Mouse (Mus musculus): Measurements from ENCODE around the gene Amdhd2. TPM values are rescaled to one million over a fixed set of nuclear protein-coding genes. Genes with fewer than 3 reads are reported as not detected.
"Not testable (repeated sequence)": the region's sequence is repeated elsewhere in the genome, so short reads cannot be mapped to it uniquely, and the experiment has no call there.

Gene Amdhd2
- polyA plus RNA-seq, 1 experiment from 2014 or later = 69.2 TPM

GRCm38 (mm10) chr17:24129246-24129645 lies 34.3 kb downstream of the Amdhd2 start:
- not testable (repeated sequence) for H3K36me3 ChIP-seq (ENCODE audit: inconsistent target); H3K27ac ChIP-seq; H3K4me3 ChIP-seq (ENCODE audit: inconsistent target)
- peaks cover 100% of the 10 kb centered on the region for H3K79me2 ChIP-seq (ENCODE audit: inconsistent target)
- WGBS (ENCODE audit: missing documents) = 93% methylated on average over 4 of the region's 4 CpGs

- WGBS (ENCODE audit: missing documents) = 50% methylated on average over 1 of the region's 1 CpGs
Measured at GRCm38 (mm10) chr17:24127592-24127991, 36.0 kb downstream of the Amdhd2 start.

GRCm38 (mm10) chr17:24126801-24127200 lies 36.8 kb downstream of the Amdhd2 start:
- H3K4me3 ChIP-seq (ENCODE audit: inconsistent target) = no peak overlapping the region
- H3K27ac ChIP-seq = no peak overlapping the region
- 93% methylated on average over 3 of the region's 3 CpGs for WGBS (ENCODE audit: missing documents)
- H3K36me3 ChIP-seq (ENCODE audit: inconsistent target) = no peaks in the 10 kb centered on the region
- peaks cover 100% of the 10 kb centered on the region for H3K79me2 ChIP-seq (ENCODE audit: inconsistent target)

More at GRCm38 (mm10) chr17:24127592-24127991, 36.0 kb downstream of the Amdhd2 start:
- H3K4me3 ChIP-seq (ENCODE audit: inconsistent target) = no peak overlapping the region
- no peaks in the 10 kb centered on the region for H3K36me3 ChIP-seq (ENCODE audit: inconsistent target)
- H3K27ac ChIP-seq = no peak overlapping the region
- H3K79me2 ChIP-seq (ENCODE audit: inconsistent target) = peaks cover 100% of the 10 kb centered on the region

- WGBS (ENCODE audit: missing documents) = 70% methylated on average over 3 of the region's 3 CpGs
- Histone ChIP-seq H3K79me2 (ENCODE audit: inconsistent target) (peaks cover 100% of the 10 kb centered on the region), H3K27ac (no peak overlapping the region), H3K4me3 (ENCODE audit: inconsistent target) (no peak overlapping the region), H3K36me3 (ENCODE audit: inconsistent target) (no peaks in the 10 kb centered on the region)
Measured at GRCm38 (mm10) chr17:24119446-24119845, 44.1 kb downstream of the Amdhd2 start.

- peaks cover 27% of the 10 kb centered on the region for H3K36me3 ChIP-seq (ENCODE audit: inconsistent target)
- H3K4me3 ChIP-seq (ENCODE audit: inconsistent target) = no peak overlapping the region
- 90% methylated on average over 4 of the region's 4 CpGs for WGBS (ENCODE audit: missing documents)
- no peak overlapping the region for H3K27ac ChIP-seq
- H3K79me2 ChIP-seq (ENCODE audit: inconsistent target) = peaks cover 72% of the 10 kb centered on the region
Measured at GRCm38 (mm10) chr17:24113031-24113430, 50.5 kb downstream of the Amdhd2 start.

GRCm38 (mm10) chr17:24111256-24111655 lies 52.3 kb downstream of the Amdhd2 start:
- no peak overlapping the region for H3K4me3 ChIP-seq (ENCODE audit: inconsistent target)
- peaks cover 54% of the 10 kb centered on the region for H3K79me2 ChIP-seq (ENCODE audit: inconsistent target)
- H3K36me3 ChIP-seq (ENCODE audit: inconsistent target) = peaks cover 35% of the 10 kb centered on the region
- 100% methylated on average over 1 of the region's 1 CpGs for WGBS (ENCODE audit: missing documents)
- H3K27ac ChIP-seq = no peak overlapping the region

- H3K4me3 ChIP-seq (ENCODE audit: inconsistent target) = no peak overlapping the region
- H3K79me2 ChIP-seq (ENCODE audit: inconsistent target) = peaks cover 31% of the 10 kb centered on the region
- WGBS (ENCODE audit: missing documents) = 83% methylated on average over 1 of the region's 1 CpGs
- peaks cover 51% of the 10 kb centered on the region for H3K36me3 ChIP-seq (ENCODE audit: inconsistent target)
- no peak overlapping the region for H3K27ac ChIP-seq
Measured at GRCm38 (mm10) chr17:24108896-24109295, 54.7 kb downstream of the Amdhd2 start.

Other genes with a start within 250 kb of the Amdhd2 start
- gene Dcpp3, start 246.3 kb downstream of the Amdhd2 start, polyA plus RNA-seq (2018) = not detected in 3 replicates
- not detected in 3 replicates for gene Sbp, start 222.1 kb downstream of the Amdhd2 start, polyA plus RNA-seq (2018)
- not detected in 3 replicates for gene Sbpl, start 208.5 kb downstream of the Amdhd2 start, polyA plus RNA-seq (2018)
- gene Prss30, start 183.2 kb downstream of the Amdhd2 start, polyA plus RNA-seq (2018) = 0.19 to 0.33 TPM in 2 of 3 replicates, not detected in the other
- not detected in 3 replicates for gene Prss22, start 165.7 kb downstream of the Amdhd2 start, polyA plus RNA-seq (2018)
- gene Prss27, start 125.6 kb downstream of the Amdhd2 start, polyA plus RNA-seq (2018) = not detected in 3 replicates
- 10.4 to 18.9 TPM (median 13.9 TPM) in 3 replicates for gene Kctd5, start 90.3 kb downstream of the Amdhd2 start, polyA plus RNA-seq (2018)
- 10.4 to 18.5 TPM (median 17.4 TPM) in 3 replicates for gene Pdpk1, start 12.8 kb downstream of the Amdhd2 start, polyA plus RNA-seq (2018)
- 1,634 to 2,526 TPM (median 2,187 TPM) in 3 replicates for gene Atp6v0c, start 5.9 kb upstream of the Amdhd2 start, polyA plus RNA-seq (2018)
- 8.4 to 12.8 TPM (median 8.5 TPM) in 3 replicates for gene Tbc1d24, start 41.8 kb upstream of the Amdhd2 start, polyA plus RNA-seq (2018)
- 0.05 to 0.09 TPM in 2 of 3 replicates, not detected in the other for gene Ntn3, start 45.8 kb upstream of the Amdhd2 start, polyA plus RNA-seq (2018)
- 2.8 to 5.5 TPM (median 4.0 TPM) in 3 replicates for gene Tedc2, start 57.1 kb upstream of the Amdhd2 start, polyA plus RNA-seq (2018)
- gene Ccnf, start 87.7 kb upstream of the Amdhd2 start, polyA plus RNA-seq (2018) = 1.3 to 5.7 TPM (median 3.2 TPM) in 3 replicates
- 0.16 to 0.30 TPM (median 0.26 TPM) in 3 replicates for gene Abca17, start 187.3 kb upstream of the Amdhd2 start, polyA plus RNA-seq (2018)
- gene Abca3, start 188.2 kb upstream of the Amdhd2 start, polyA plus RNA-seq (2018) = 26.0 to 44.3 TPM (median 31.7 TPM) in 3 replicates

Measured in macrophage (primary cell).